ENCODE assay signal across 8 mouse cellular contexts in the genomic region with DNA sequence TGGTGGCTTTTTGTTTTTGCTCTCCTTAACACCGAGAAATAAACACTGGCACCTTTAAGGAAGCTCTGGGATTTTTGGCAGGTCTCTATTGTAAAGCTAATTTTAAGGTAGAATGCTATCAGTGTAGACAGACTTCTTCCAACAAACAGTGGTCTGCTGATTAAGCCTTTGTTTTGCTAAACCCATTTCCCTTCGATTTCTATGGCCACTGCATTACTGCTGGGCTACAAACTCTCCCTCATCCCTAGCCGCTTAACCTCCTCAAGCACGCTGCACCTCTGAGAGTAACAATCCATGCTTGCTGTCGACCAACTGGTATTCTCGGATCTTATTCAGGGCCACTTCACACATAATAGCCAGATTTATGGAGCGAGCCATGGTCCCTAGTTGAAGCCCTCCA. TPM values are rescaled to one million over a fixed set of nuclear protein-coding genes. Genes with fewer than 3 reads are reported as not detected.
DNase-seq lines count a peak whose midpoint lies in the region; ATAC-seq and TF ChIP-seq lines count a peak whose summit lies in the region.

No protein-coding gene starts in this region.

- no peaks in the 10 kb centered on the region for H3K36me3 ChIP-seq in embryonic facial prominence, embryonic 11.5 days (replicated peaks; ENCODE audit: control insufficient read depth, insufficient read depth, low read depth, low read length)
- H3K36me3 ChIP-seq in limb, embryonic 12.5 days: peaks cover 5% of the 10 kb centered on the region; the same call in 1 of the 2 replicates
- H3K36me3 ChIP-seq in small intestine, adult 2 months (ENCODE audit: control insufficient read depth, insufficient read depth, low read length): no peaks in the 10 kb centered on the region; the same call in 1 of the 2 replicates

- DNase-seq in lung, adult 2 months: no peak
- no peak for DNase-seq in lung, postnatal 36 days
- no peak for DNase-seq in embryonic facial prominence, embryonic 11.5 days (ENCODE audit: low spot score)
- DNase-seq in urinary bladder, postnatal 10 days (ENCODE audit: low spot score): no peak
- no peak for DNase-seq in layer of hippocampus, adult 9-10 months (ENCODE audit: low spot score)
- DNase-seq in right cerebral cortex, adult 18-20 months: no peak

- no peak for TF ChIP-seq CTCF in lung, adult 2 months (IDR thresholded peaks at IDR 0.05; ENCODE audit: insufficient read depth, low read length)
- no peak for TF ChIP-seq CTCF in small intestine, adult 2 months (IDR thresholded peaks at IDR 0.05; ENCODE audit: extremely low read depth, insufficient read length, insufficient replicate concordance, low read depth, low read length)

- H3K27ac ChIP-seq in embryonic facial prominence, embryonic 11.5 days (replicated peaks; ENCODE audit: low read depth, low read length): no peak overlapping the region
- H3K27ac ChIP-seq in limb, embryonic 12.5 days: no peak overlapping the region
- no peak overlapping the region for H3K27ac ChIP-seq in small intestine, adult 2 months (ENCODE audit: insufficient read depth, low read depth, low read length)

- peaks cover 8% of the 10 kb centered on the region; the same call in 1 of the 2 replicates for H3K4me1 ChIP-seq in lung, adult 2 months (ENCODE audit: control insufficient read depth, insufficient read depth, low read length)
- H3K4me1 ChIP-seq in embryonic facial prominence, embryonic 11.5 days (ENCODE audit: control insufficient read depth, insufficient read depth, low read length): no peaks in the 10 kb centered on the region
- peaks cover 16% of the 10 kb centered on the region for H3K4me1 ChIP-seq in limb, embryonic 12.5 days (replicated peaks)
- H3K4me1 ChIP-seq in small intestine, adult 2 months (ENCODE audit: control insufficient read depth, insufficient read depth, insufficient read length, low read length): peaks cover 10% of the 10 kb centered on the region; the same call in 1 of the 2 replicates

- ATAC-seq in embryonic facial prominence, embryonic 11.5 days (replicated peaks; ENCODE audit: insufficient number of reproducible peaks, low FRiP score, low TSS enrichment, low read depth): no peak
- no peak for ATAC-seq in limb, embryonic 12.5 days (ENCODE audit: insufficient number of reproducible peaks, insufficient read depth, low FRiP score, low TSS enrichment, low read depth)

- H3K27me3 ChIP-seq in embryonic facial prominence, embryonic 11.5 days (ENCODE audit: control insufficient read depth, insufficient read depth, low read length): no peaks in the 10 kb centered on the region
- H3K27me3 ChIP-seq in limb, embryonic 12.5 days: no peaks in the 10 kb centered on the region
- H3K27me3 ChIP-seq in small intestine, adult 2 months (ENCODE audit: control insufficient read depth, insufficient read depth, low read length): no peaks in the 10 kb centered on the region

- WGBS in lung, adult 2 months: 13% methylated on average over 7 of the region's 7 CpGs
- 11% methylated on average over 7 of the region's 7 CpGs for WGBS in embryonic facial prominence, embryonic 11.5 days
- WGBS in limb, embryonic 12.5 days: 19% methylated on average over 7 of the region's 7 CpGs
- 18% methylated on average over 7 of the region's 7 CpGs for WGBS in small intestine, adult 2 months

- H3K9ac ChIP-seq in embryonic facial prominence, embryonic 11.5 days (replicated peaks; ENCODE audit: low read length): peak overlapping the region; percentile 48
- H3K9ac ChIP-seq in limb, embryonic 12.5 days (replicated peaks): peak overlapping the region; percentile 77; the same call in 1 of the 2 replicates

- H3K4me3 ChIP-seq in lung, adult 2 months (replicated peaks; ENCODE audit: extremely low read depth, low read depth, low read length): peak overlapping the region; percentile 71
- peak overlapping the region; percentile 95 for H3K4me3 ChIP-seq in embryonic facial prominence, embryonic 11.5 days (ENCODE audit: low read depth, low read length)
- H3K4me3 ChIP-seq in limb, embryonic 12.5 days (replicated peaks): peak overlapping the region; percentile 88
- peak overlapping the region; percentile 71; the same call in 1 of the 2 replicates for H3K4me3 ChIP-seq in small intestine, adult 2 months (ENCODE audit: low read depth, low read length)

- H3K9me3 ChIP-seq in embryonic facial prominence, embryonic 11.5 days (replicated peaks; ENCODE audit: control insufficient read depth, low read length): no peaks in the 10 kb centered on the region
- H3K9me3 ChIP-seq in limb, embryonic 12.5 days: no peaks in the 10 kb centered on the region

- TF ChIP-seq POLR2A in lung, adult 2 months (IDR thresholded peaks at IDR 0.05; ENCODE audit: borderline replicate concordance, extremely low read depth, low read depth, low read length): no peak
- no peak for TF ChIP-seq POLR2A in small intestine, adult 2 months (IDR thresholded peaks at IDR 0.05; ENCODE audit: low read depth, low read length)

- H3K4me2 ChIP-seq in embryonic facial prominence, embryonic 11.5 days (ENCODE audit: low read depth, low read length): peak overlapping the region; percentile 88
- peak overlapping the region; percentile 92 for H3K4me2 ChIP-seq in limb, embryonic 12.5 days

RNA-seq across cellular contexts. Expression of a gene that starts 1.3 kb away (rescaled TPM):
- polyA plus RNA-seq in lung, adult 2 months (2012; rRNA removed): 13.1 and 19.8 TPM in 2 replicates
- polyA plus RNA-seq in embryonic facial prominence, embryonic 11.5 days (2014; fragmentation: Nextera tagmentation; extraction: Ambion mirVana): 15.0 and 16.1 TPM in 2 replicates
- polyA plus RNA-seq in limb, embryonic 12.5 days (2016; fragmentation: Nextera tagmentation; extraction: Ambion mirVana): 16.0 and 17.0 TPM in 2 replicates
- 5.6 and 11.5 TPM in 2 replicates for polyA plus RNA-seq in small intestine, adult 2 months (2012; rRNA removed)

RNA-seq across cellular contexts. Expression of a gene that starts 18.5 kb away (rescaled TPM):
- 216 and 282 TPM in 2 replicates for polyA plus RNA-seq in lung, adult 2 months (2012; rRNA removed)
- 61.2 and 67.8 TPM in 2 replicates for polyA plus RNA-seq in embryonic facial prominence, embryonic 11.5 days (2014; fragmentation: Nextera tagmentation; extraction: Ambion mirVana)
- 81.3 and 81.6 TPM in 2 replicates for polyA plus RNA-seq in limb, embryonic 12.5 days (2016; fragmentation: Nextera tagmentation; extraction: Ambion mirVana)
- 389 and 776 TPM in 2 replicates for polyA plus RNA-seq in small intestine, adult 2 months (2012; rRNA removed)

RNA-seq across cellular contexts. Expression of a gene that starts 20.3 kb away (rescaled TPM):
- polyA plus RNA-seq in lung, adult 2 months (2012; rRNA removed): 29.3 and 38.5 TPM in 2 replicates
- 9.4 and 11.3 TPM in 2 replicates for polyA plus RNA-seq in embryonic facial prominence, embryonic 11.5 days (2014; fragmentation: Nextera tagmentation; extraction: Ambion mirVana)
- polyA plus RNA-seq in limb, embryonic 12.5 days (2016; fragmentation: Nextera tagmentation; extraction: Ambion mirVana): 9.2 and 9.9 TPM in 2 replicates
- polyA plus RNA-seq in small intestine, adult 2 months (2012; rRNA removed): 14.4 and 25.2 TPM in 2 replicates

RNA-seq across cellular contexts. Expression of a gene that starts 36.2 kb away (rescaled TPM):
- polyA plus RNA-seq in lung, adult 2 months (2012; rRNA removed): 6.7 and 7.0 TPM in 2 replicates
- polyA plus RNA-seq in embryonic facial prominence, embryonic 11.5 days (2014; fragmentation: Nextera tagmentation; extraction: Ambion mirVana): 6.3 and 6.7 TPM in 2 replicates
- polyA plus RNA-seq in limb, embryonic 12.5 days (2016; fragmentation: Nextera tagmentation; extraction: Ambion mirVana): 7.6 and 8.3 TPM in 2 replicates
- polyA plus RNA-seq in small intestine, adult 2 months (2012; rRNA removed): 8.0 and 8.9 TPM in 2 replicates

RNA-seq across cellular contexts. Expression of a gene that starts 44.4 kb away (rescaled TPM):
- polyA plus RNA-seq in lung, adult 2 months (2012; rRNA removed): 0.80 and 0.99 TPM in 2 replicates
- polyA plus RNA-seq in embryonic facial prominence, embryonic 11.5 days (2014; fragmentation: Nextera tagmentation; extraction: Ambion mirVana): not detected in 2 replicates
- not detected in 2 replicates for polyA plus RNA-seq in limb, embryonic 12.5 days (2016; fragmentation: Nextera tagmentation; extraction: Ambion mirVana)
- polyA plus RNA-seq in small intestine, adult 2 months (2012; rRNA removed): not detected in 2 replicates
